Mouse (Mus musculus): ENCODE results near the gene Arhgap21.

The Arhgap21 gene

GRCm38 (mm10) chr2:20801236-20801890 is 167.3 kb downstream of the Arhgap21 start:
- in situ Hi-C loops (cut with MboI, MseI), result no loop called here

All from T-helper 1 cell (primary cell).